Mouse (Mus musculus) limb, embryonic 11.5 days (tissue): ENCODE data around the gene Dnajc6. TPM values are rescaled to one million over a fixed set of nuclear protein-coding genes. Genes with fewer than 3 reads are reported as not detected.

Source experiments
- ATAC-seq: fragments of 200-750 bp; cut with Nextera tagmentation; 2 replicates; pipeline ENCODE4 v1.8.0; 2017; ENCODE audit warnings: low read depth; ENCODE audit not compliant: insufficient number of reproducible peaks, low FRiP score, low TSS enrichment
- DNase-seq: peaks from one replicate; pipeline ENCODE4 v3.0.0-alpha.2; 2015; ENCODE audit warnings: low spot score
- H3K27ac ChIP-seq: fragments of 300-500 bp; sonication (generic); replicated peaks from 2 replicates; pipeline ENCODE4 v1.5.1; 2014; ENCODE audit warnings: low read depth, mild to moderate bottlenecking, low read length
- H3K27me3 ChIP-seq: fragments of 300-500 bp; sonication (generic); 2 replicates; pipeline ENCODE4 v1.6.1; 2014; ENCODE audit warnings: mild to moderate bottlenecking, low read length, mixed read lengths; ENCODE audit not compliant: control insufficient read depth, insufficient read depth
- H3K36me3 ChIP-seq: fragments of 300-500 bp; sonication (generic); 2 replicates; pipeline ENCODE4 v1.6.1; 2014; ENCODE audit warnings: mild to moderate bottlenecking, low read length, moderate library complexity, mixed read lengths; ENCODE audit not compliant: control insufficient read depth, insufficient read depth
- H3K4me1 ChIP-seq: fragments of 300-500 bp; sonication (generic); 2 replicates; pipeline ENCODE4 v1.6.1; 2014; ENCODE audit warnings: low read length, mixed read lengths; ENCODE audit not compliant: control insufficient read depth, insufficient read depth
- H3K4me2 ChIP-seq: fragments of 300-500 bp; sonication (generic); 2 replicates; pipeline ENCODE4 v1.6.1; 2014; ENCODE audit warnings: low read depth, mild to moderate bottlenecking, moderate library complexity; ENCODE audit not compliant: severe bottlenecking
- H3K4me3 ChIP-seq: fragments of 300-500 bp; sonication (generic); 2 replicates; pipeline ENCODE4 v1.5.1; 2014; ENCODE audit warnings: low read depth, low read length
- H3K9ac ChIP-seq: fragments of 300-500 bp; sonication (generic); 2 replicates; pipeline ENCODE4 v1.6.1; 2014; ENCODE audit warnings: mild to moderate bottlenecking, low read length
- H3K9me3 ChIP-seq: fragments of 300-500 bp; sonication (generic); 2 replicates; pipeline ENCODE4 v1.6.1; 2016; ENCODE audit warnings: low read length; ENCODE audit not compliant: control insufficient read depth
- WGBS: fragments of 180-500 bp; shearing (Covaris S2); extraction: QIAGEN DNeasy Blood & Tissue Kit; methylation state at CpG from one replicate; pipeline ENCODE4 v1.1.7; 2014; 5-methylcytosine and 5-hydroxymethylcytosine counted together
- polyA plus RNA-seq: library from polyadenylated mRNA; unstranded; fragments of >200 nt; fragmentation: Nextera tagmentation; extraction: Ambion mirVana; gene quantifications from 2 replicates; pipeline ENCODE4 v1.2.1, GENCODE M21; 2014

Dnajc6 gene
- polyA plus RNA-seq, 1 experiment from 2014 or later, result 0.89 TPM

DNA sequence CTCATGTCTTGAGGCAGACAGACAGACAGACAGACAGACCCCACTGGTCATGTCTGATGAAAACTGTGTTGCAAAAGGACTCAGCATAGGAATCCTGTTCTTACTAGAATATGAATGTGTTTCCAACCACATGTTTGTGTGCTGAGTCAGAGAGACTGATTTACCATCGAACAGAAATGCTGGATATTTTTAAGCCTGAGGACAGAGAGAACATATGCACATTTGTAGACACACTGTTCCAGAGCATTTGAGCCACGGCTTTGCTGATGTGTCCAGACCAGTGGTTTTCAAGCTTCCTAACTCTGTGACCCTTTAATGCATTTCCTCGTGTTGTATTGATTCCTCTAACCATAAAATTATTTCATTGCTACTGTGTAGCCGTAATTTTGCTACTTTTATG lies 146.8 kb downstream of the Dnajc6 start:
- Histone ChIP-seq H3K4me1 (no peaks in the 10 kb centered on the region), H3K9me3 (no peaks in the 10 kb centered on the region), H3K36me3 (no peaks in the 10 kb centered on the region), H3K9ac (no peak overlapping the region), H3K27me3 (no peaks in the 10 kb centered on the region), H3K4me2 (no peak overlapping the region), H3K4me3 (no peak overlapping the region), H3K27ac (no peak overlapping the region)
- 86% methylated on average over 4 of the region's 4 CpGs for WGBS
- ATAC-seq, result no peak
- no peak for DNase-seq

GRCm38 (mm10) chr4:101646857-101647195 lies 150.4 kb downstream of the Dnajc6 start:
- no peaks in the 10 kb centered on the region for H3K27me3 ChIP-seq
- H3K9me3 ChIP-seq, result no peaks in the 10 kb centered on the region
- peak overlapping the region; percentile 59 for H3K9ac ChIP-seq
- H3K4me1 ChIP-seq, result 0 out of 2 replicates have a peak, but pooled peaks cover 3% of the 10 kb centered on the region
- H3K36me3 ChIP-seq, result no peaks in the 10 kb centered on the region
- under 1% methylated on average over 8 of the region's 8 CpGs for WGBS
- DNase-seq, result no peak
- peak overlapping the region; percentile 52 for H3K4me2 ChIP-seq
- no peak; the same call in 1 of the 2 replicates for ATAC-seq
- H3K27ac ChIP-seq, result no peak overlapping the region; the same call in 1 of the 2 replicates
- H3K4me3 ChIP-seq, result peak overlapping the region; percentile 80

GRCm38 (mm10) chr4:101647196-101647905 lies 150.9 kb downstream of the Dnajc6 start, which contains the start of gene Leprot:
TSS of gene Leprot (plus strand) at chr4:101647718.
- Histone ChIP-seq H3K4me3 (peak within 1 kb of the TSS; percentile 80), H3K36me3 (no peaks in the 10 kb centered on the region), H3K9ac (peak within 1 kb of the TSS; percentile 91), H3K27me3 (no peaks in the 10 kb centered on the region), H3K27ac (peak within 1 kb of the TSS; percentile 90), H3K9me3 (no peaks in the 10 kb centered on the region), H3K4me2 (peak within 1 kb of the TSS; percentile 52), H3K4me1 (0 out of 2 replicates have a peak, but pooled peaks cover 3% of the 10 kb centered on the region)
- 1% methylated on average over 39 of the region's 39 CpGs for WGBS
- peak; percentile 99 for ATAC-seq
- peak; percentile 100 for DNase-seq

GRCm38 (mm10) chr4:101647976-101648642 lies 151.7 kb downstream of the Dnajc6 start:
- peak overlapping the region; percentile 90 for H3K27ac ChIP-seq
- 0 out of 2 replicates have a peak, but pooled peaks cover 3% of the 10 kb centered on the region for H3K4me1 ChIP-seq
- H3K9me3 ChIP-seq, result no peaks in the 10 kb centered on the region
- H3K36me3 ChIP-seq, result no peaks in the 10 kb centered on the region
- H3K9ac ChIP-seq, result peak overlapping the region; percentile 91
- ATAC-seq (peak; percentile 28), DNase-seq (no peak)
- WGBS, result 2% methylated on average over 20 of the region's 20 CpGs
- H3K27me3 ChIP-seq, result no peaks in the 10 kb centered on the region
- H3K4me2 ChIP-seq, result peak overlapping the region; percentile 52
- H3K4me3 ChIP-seq, result peak overlapping the region; percentile 80

DNA sequence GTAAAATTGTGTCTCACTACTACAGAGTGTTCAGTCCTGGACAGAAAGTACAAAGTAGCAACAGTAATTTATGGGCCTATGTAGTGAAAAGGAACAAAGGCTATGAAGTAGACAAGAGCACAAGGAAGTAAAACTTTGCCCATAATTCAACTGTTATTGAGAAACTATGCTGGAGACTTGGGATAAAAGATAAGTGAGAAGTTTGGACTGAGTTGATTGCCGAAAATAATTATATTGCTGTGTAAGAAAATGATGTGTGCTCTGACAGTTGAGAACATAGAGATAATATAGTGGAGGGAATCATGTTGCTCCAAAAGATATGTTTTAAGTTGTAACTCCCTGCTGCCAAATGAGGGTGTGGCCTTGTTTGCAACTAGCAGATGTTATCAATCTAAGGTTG lies 152.3 kb downstream of the Dnajc6 start:
- Histone ChIP-seq H3K4me3 (peak overlapping the region; percentile 80; the same call in 1 of the 2 replicates), H3K36me3 (no peaks in the 10 kb centered on the region), H3K27ac (no peak overlapping the region), H3K27me3 (no peaks in the 10 kb centered on the region), H3K4me2 (peak overlapping the region; percentile 52), H3K9me3 (no peaks in the 10 kb centered on the region), H3K4me1 (0 out of 2 replicates have a peak, but pooled peaks cover 6% of the 10 kb centered on the region), H3K9ac (no peak overlapping the region; the same call in 1 of the 2 replicates)
- DNase-seq (no peak), ATAC-seq (no peak)
- WGBS, result 85% methylated on average over 1 of the region's 1 CpGs

DNA sequence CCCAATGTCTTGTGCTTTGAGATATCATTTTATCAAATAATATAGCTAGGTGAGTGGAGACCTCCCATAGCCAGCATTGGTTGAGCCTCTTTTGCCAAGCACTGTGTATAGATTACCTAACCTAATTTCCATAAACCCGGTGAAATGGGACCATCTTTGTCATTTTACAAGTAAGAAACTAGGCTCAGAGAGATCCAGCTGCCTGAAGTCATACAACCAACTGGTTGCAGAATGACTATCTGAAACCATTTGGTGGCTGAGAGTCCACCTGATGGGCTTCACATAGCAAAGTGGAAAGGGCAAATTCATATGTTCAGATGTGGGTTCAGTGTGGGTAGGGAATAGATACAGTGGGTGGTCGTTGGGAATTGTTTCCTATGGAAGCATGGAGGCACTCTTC lies 154.5 kb downstream of the Dnajc6 start:
- no peak overlapping the region for H3K9ac ChIP-seq
- ATAC-seq, result no peak
- no peaks in the 10 kb centered on the region for H3K36me3 ChIP-seq
- no peaks in the 10 kb centered on the region for H3K9me3 ChIP-seq
- peaks cover 16% of the 10 kb centered on the region for H3K4me1 ChIP-seq
- H3K4me2 ChIP-seq, result no peak overlapping the region
- no peak for DNase-seq
- H3K4me3 ChIP-seq, result no peak overlapping the region
- H3K27ac ChIP-seq, result no peak overlapping the region
- 86% methylated on average over 2 of the region's 2 CpGs for WGBS
- no peaks in the 10 kb centered on the region for H3K27me3 ChIP-seq

GRCm38 (mm10) chr4:101654256-101654655 lies 157.8 kb downstream of the Dnajc6 start:
- peak; percentile 51 for DNase-seq

DNA sequence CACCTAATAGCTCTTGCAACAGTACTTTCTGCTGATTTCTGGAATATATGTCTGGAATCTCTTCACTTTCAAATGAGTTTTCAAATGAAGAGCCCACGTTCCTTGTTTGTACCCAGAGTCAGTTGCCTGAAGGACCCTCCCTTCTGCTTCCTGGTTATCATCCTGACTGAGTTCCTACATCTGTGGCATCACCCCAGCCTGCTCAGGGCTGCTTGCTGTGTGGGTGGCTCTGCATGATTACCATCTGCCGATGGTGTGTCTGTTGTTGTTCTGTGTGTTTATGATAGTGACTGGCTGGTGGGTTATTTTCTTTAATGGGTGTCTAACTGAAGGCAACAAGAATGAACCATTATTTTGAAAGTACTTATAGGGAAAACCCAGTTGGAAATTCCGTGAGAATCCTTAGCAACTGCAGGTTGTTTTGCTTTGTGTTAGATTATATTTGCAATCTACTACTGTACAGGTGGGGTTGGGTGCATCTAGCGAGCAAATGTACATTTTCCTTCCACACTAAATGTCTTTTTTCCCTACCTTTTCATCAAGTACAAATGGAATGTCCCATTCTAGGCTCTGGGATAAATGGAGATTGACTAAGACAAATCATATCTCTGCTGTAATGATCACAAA lies 158.5 kb downstream of the Dnajc6 start:
- 84% methylated on average over 4 of the region's 4 CpGs for WGBS
- Histone ChIP-seq H3K9ac (no peak overlapping the region), H3K4me1 (peaks cover 13% of the 10 kb centered on the region), H3K27me3 (no peaks in the 10 kb centered on the region), H3K4me2 (no peak overlapping the region), H3K36me3 (peaks cover 2% of the 10 kb centered on the region; the same call in 1 of the 2 replicates), H3K27ac (no peak overlapping the region), H3K9me3 (no peaks in the 10 kb centered on the region), H3K4me3 (no peak overlapping the region)
- no peak for DNase-seq
- ATAC-seq, result no peak

More at GRCm38 (mm10) chr4:101654256-101654655, 157.8 kb downstream of the Dnajc6 start:
- peaks cover 13% of the 10 kb centered on the region for H3K4me1 ChIP-seq
- H3K9ac ChIP-seq, result no peak overlapping the region
- no peaks in the 10 kb centered on the region for H3K36me3 ChIP-seq
- no peaks in the 10 kb centered on the region for H3K27me3 ChIP-seq
- H3K4me2 ChIP-seq, result no peak overlapping the region
- peak; percentile 53; the same call in 1 of the 2 replicates for ATAC-seq
- no peaks in the 10 kb centered on the region for H3K9me3 ChIP-seq
- no peak overlapping the region for H3K4me3 ChIP-seq
- no peak overlapping the region for H3K27ac ChIP-seq
- 23% methylated on average over 6 of the region's 6 CpGs for WGBS
